Mouse (Mus musculus): ENCODE data around the gene Neurl4.

DNA sequence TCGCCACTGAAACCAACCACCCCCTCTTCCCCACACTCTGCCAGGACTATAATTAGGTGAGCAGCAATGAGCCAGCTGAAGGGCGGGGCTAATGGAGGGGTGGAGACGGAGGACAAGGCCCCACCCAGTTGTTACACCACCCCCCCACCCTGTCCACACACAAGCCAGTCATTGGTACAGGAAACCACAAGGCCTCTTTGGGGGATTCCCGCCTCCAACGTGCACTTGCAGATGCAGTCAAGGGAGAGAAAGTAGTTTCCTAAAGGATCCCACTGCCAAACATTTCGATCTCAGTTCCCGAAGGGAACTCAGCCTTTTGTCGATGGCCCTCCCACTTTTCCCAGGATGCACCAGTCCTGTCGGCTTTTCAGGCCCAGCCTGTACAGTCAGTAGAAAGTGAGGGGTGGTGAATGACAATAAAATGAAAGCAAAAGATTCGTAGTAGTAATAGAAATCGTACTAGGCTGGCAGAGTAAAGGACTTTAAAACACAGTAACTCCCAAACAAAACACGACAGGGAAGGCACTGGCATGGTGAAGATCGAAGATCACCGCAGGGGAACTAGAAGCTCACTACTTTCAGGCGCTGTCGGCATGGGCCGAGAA, 18.9 kb downstream of the Neurl4 start:
- TF ChIP-seq CTCF (IDR thresholded peaks at IDR 0.05; ENCODE audit: low read depth) = no peak
- TF ChIP-seq EP300 (IDR thresholded peaks at IDR 0.05; ENCODE audit: low read depth) = peak; percentile 24; the same call in 1 of the 2 replicates

Data from heart, postnatal 0 days (tissue).